Mouse (Mus musculus): ENCODE data around the gene March4.

March4 gene

GRCm38 (mm10) chr1:72536611-72537351 lies at the start of gene March4:
Gene March4 (minus strand): TSS chr1:72536930.
- DNase-seq (ENCODE audit: extremely low read depth, low read depth, low spot score) = no peak

GRCm38 (mm10) chr1:72585971-72586875 lies 49.5 kb upstream of the March4 start:
- no peak for DNase-seq (ENCODE audit: extremely low read depth, low read depth, low spot score)

GRCm38 (mm10) chr1:72583906-72584305 lies 47.2 kb upstream of the March4 start:
- DNase-seq (ENCODE audit: extremely low read depth, low read depth, low spot score) = no peak

GRCm38 (mm10) chr1:72582947-72583731 lies 46.4 kb upstream of the March4 start, which contains the start of gene Smarcal1:
Gene Smarcal1 (plus strand): TSS chr1:72583251.
- DNase-seq (ENCODE audit: extremely low read depth, low read depth, low spot score) = peak; percentile 81

GRCm38 (mm10) chr1:72578806-72579205 lies 42.1 kb upstream of the March4 start:
- no peak for DNase-seq (ENCODE audit: extremely low read depth, low read depth, low spot score)

GRCm38 (mm10) chr1:72578351-72578750 lies 41.6 kb upstream of the March4 start:
- DNase-seq (ENCODE audit: extremely low read depth, low read depth, low spot score) = no peak

- DNase-seq (ENCODE audit: extremely low read depth, low read depth, low spot score) = no peak
Measured at GRCm38 (mm10) chr1:72577481-72577922, 40.8 kb upstream of the March4 start.

GRCm38 (mm10) chr1:72575121-72575520 lies 38.4 kb upstream of the March4 start:
- DNase-seq (ENCODE audit: extremely low read depth, low read depth, low spot score) = no peak

GRCm38 (mm10) chr1:72574608-72575007 lies 37.9 kb upstream of the March4 start:
- DNase-seq (ENCODE audit: extremely low read depth, low read depth, low spot score) = no peak

- no peak for DNase-seq (ENCODE audit: extremely low read depth, low read depth, low spot score)
Measured at GRCm38 (mm10) chr1:72574047-72574446, 37.3 kb upstream of the March4 start.

GRCm38 (mm10) chr1:72568725-72569124 lies 32.0 kb upstream of the March4 start:
- DNase-seq (ENCODE audit: extremely low read depth, low read depth, low spot score) = no peak

- no peak for DNase-seq (ENCODE audit: extremely low read depth, low read depth, low spot score)
Measured at GRCm38 (mm10) chr1:72567056-72567455, 30.3 kb upstream of the March4 start.

GRCm38 (mm10) chr1:72564334-72564962 lies 27.7 kb upstream of the March4 start:
- DNase-seq (ENCODE audit: extremely low read depth, low read depth, low spot score) = no peak

GRCm38 (mm10) chr1:72558625-72559024 lies 21.9 kb upstream of the March4 start:
- DNase-seq (ENCODE audit: extremely low read depth, low read depth, low spot score) = no peak

GRCm38 (mm10) chr1:72556471-72556870 lies 19.7 kb upstream of the March4 start:
- no peak for DNase-seq (ENCODE audit: extremely low read depth, low read depth, low spot score)

GRCm38 (mm10) chr1:72550317-72550716 lies 13.6 kb upstream of the March4 start:
- no peak for DNase-seq (ENCODE audit: extremely low read depth, low read depth, low spot score)

- no peak for DNase-seq (ENCODE audit: extremely low read depth, low read depth, low spot score)
Measured at GRCm38 (mm10) chr1:72538266-72538665, 1.5 kb upstream of the March4 start.

- DNase-seq (ENCODE audit: extremely low read depth, low read depth, low spot score) = no peak
Measured at GRCm38 (mm10) chr1:72535725-72536571, 782 bp downstream of the March4 start.

- no peak for DNase-seq (ENCODE audit: extremely low read depth, low read depth, low spot score)
Measured at GRCm38 (mm10) chr1:72533439-72533838, 3.3 kb downstream of the March4 start.

- no peak for DNase-seq (ENCODE audit: extremely low read depth, low read depth, low spot score)
Measured at GRCm38 (mm10) chr1:72532926-72533325, 3.8 kb downstream of the March4 start.

Measured in fat pad, adult 2 months (tissue).